Mouse (Mus musculus): ENCODE results near the gene Rab31.

DNA sequence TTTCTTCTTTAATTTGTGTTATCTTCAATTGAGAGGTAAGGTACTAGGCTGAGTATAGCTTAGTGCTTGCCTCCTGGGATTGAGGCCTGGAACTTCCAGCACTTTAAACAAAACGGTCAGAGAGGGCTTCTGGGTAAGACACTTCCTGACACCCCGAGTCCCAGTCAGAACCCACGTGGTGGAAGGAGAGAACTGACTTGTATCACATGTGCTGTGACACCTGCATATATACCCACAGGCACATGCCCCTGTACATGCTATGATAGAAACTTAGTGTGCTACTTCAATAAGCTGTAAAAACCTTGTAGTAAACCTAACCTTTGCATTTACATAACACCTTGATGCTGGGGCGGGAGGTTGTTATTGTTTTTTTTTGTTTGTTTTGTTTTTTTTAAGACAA lies 25.9 kb upstream of the Rab31 start:
- TF ChIP-seq POLR2A (IDR thresholded peaks at IDR 0.05; ENCODE audit: control insufficient read depth, extremely low read depth, insufficient read depth, low read length, poor library complexity): no peak
- TF ChIP-seq CTCF (IDR thresholded peaks at IDR 0.05; ENCODE audit: borderline replicate concordance, control insufficient read depth, extremely low read depth, insufficient read depth, low read length, poor library complexity): no peak

All from thymus, adult 2 months (tissue).